Mouse (Mus musculus): ENCODE measurements around the gene Adgrg6.

Gene Adgrg6

DNA sequence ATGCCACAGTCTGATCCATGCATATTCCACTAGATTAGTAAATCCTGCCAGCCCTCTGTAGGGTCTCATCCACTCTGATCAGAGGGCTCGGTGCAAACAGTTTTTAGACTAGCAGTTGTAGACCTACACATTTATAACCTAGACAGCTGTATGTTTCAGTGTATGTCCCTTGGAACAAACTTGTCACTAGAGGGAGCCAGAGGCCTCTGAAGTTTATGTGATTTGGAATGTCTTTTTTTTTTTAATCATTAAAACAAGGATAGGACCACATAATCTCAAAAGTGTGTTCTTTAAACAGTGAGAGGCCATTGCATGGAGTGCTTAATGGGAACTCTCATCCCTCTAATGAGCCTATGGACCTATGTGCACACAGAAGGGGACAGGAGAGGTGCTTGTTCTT is 141.4 kb downstream of the Adgrg6 start:
- no peak for DNase-seq (ENCODE audit: extremely low read depth, insufficient read length, low spot score)

GRCm38 (mm10) chr10:14401744-14402143 is 143.7 kb downstream of the Adgrg6 start:
- no peak for DNase-seq (ENCODE audit: extremely low read depth, insufficient read length, low spot score)

DNA sequence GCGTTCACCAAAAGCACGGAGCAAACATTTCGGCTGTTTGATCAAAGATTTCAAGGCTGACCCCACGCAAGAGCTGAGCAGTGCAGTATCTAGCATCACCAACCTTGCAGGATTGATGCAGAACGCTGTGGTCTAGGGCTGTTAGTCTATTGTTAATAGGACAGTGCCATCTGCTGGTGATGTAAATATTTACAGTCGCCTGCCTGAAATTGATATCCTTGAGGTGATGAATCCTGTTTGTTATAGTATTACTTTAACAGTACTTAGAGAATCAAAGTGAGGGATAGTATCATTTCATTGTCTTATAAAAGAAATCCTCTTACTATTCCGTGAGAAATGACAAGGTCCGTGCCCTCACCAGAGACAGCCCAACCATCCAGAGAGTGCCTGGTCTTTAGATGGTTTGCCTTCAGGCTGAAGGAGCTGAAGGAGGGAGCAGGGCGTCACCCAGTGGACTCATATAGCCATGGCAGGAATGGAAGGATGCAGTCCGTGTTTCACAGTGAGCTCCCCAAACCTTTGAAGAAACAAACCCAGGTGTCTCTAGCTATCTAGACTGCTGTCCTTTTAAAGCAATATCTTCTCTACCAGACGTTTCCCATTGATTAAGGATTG is 154.3 kb downstream of the Adgrg6 start:
- DNase-seq (ENCODE audit: extremely low read depth, insufficient read length, low spot score) = peak; percentile 5

DNA sequence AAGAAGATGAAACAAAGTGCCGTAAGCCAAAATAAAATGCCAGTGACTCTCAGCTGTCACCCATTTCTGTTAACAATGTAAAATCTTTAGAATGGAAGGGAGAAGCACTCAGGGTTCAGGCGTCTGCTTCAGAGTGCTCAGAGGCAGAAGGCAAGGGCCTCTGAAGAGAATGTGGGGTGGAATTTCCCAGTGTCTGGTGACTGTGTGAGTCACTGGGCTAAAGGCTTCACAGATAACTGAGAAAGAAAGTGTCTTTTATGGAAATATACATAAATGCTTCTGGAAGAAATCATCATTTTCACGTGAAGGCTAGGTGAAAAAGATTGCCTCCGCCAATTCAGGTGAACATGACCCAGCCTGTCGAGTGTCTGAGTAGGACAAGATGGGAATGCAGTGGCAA is 159.9 kb downstream of the Adgrg6 start:
- DNase-seq (ENCODE audit: extremely low read depth, insufficient read length, low spot score) = no peak

GRCm38 (mm10) chr10:14365065-14365589 is 180.3 kb downstream of the Adgrg6 start:
- no peak for DNase-seq (ENCODE audit: extremely low read depth, insufficient read length, low spot score)

- DNase-seq (ENCODE audit: extremely low read depth, insufficient read length, low spot score) = no peak
These were observed 182.2 kb downstream of the Adgrg6 start for GRCm38 (mm10) chr10:14363226-14363625.

DNA sequence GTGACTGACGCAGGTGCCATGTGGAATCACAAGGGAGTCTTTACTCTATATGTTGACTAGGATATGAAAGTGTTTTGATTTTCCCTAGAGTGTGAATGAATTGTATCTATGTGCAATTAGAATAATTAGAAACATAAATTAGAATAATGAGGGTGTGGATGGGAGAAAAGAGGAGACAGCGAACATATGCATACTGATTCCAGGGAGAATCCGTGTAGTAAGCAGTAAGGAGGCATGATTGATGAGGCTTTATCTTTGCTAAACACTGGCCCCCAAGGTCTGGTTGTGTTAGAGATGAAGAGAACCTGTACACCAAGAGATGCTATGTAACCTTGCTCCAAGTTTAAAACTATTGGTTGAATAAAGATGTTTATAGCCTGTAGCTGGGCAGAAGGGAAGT is 187.2 kb downstream of the Adgrg6 start:
- DNase-seq (ENCODE audit: extremely low read depth, insufficient read length, low spot score) = no peak
